Mouse (Mus musculus) hindbrain, embryonic 12.5 days (tissue): ENCODE data around the gene Fstl1. TPM values are rescaled to one million over a fixed set of nuclear protein-coding genes. Genes with fewer than 3 reads are reported as not detected.

Experiments used
- ATAC-seq: fragments of 200-750 bp; cut with Nextera tagmentation; 2 replicates; pipeline ENCODE4 v1.8.0; 2017; ENCODE audit warnings: moderate TSS enrichment; ENCODE audit not compliant: low FRiP score
- H3K27ac ChIP-seq: fragments of 300-500 bp; sonication (generic); 2 replicates; pipeline ENCODE4 v1.5.1; 2016; ENCODE audit warnings: mild to moderate bottlenecking
- H3K27me3 ChIP-seq: fragments of 300-500 bp; sonication (generic); 2 replicates; pipeline ENCODE4 v1.6.1; 2016; ENCODE audit warnings: mild to moderate bottlenecking
- H3K36me3 ChIP-seq: fragments of 300-500 bp; sonication (generic); 2 replicates; pipeline ENCODE4 v1.6.1; 2016; ENCODE audit warnings: mild to moderate bottlenecking
- H3K4me1 ChIP-seq: fragments of 300-500 bp; sonication (generic); 2 replicates; pipeline ENCODE4 v1.6.1; 2016
- H3K4me2 ChIP-seq: fragments of 300-500 bp; sonication (generic); replicated peaks from 2 replicates; pipeline ENCODE4 v1.6.1; 2016; ENCODE audit warnings: mild to moderate bottlenecking
- H3K4me3 ChIP-seq: fragments of 300-500 bp; sonication (generic); 2 replicates; pipeline ENCODE4 v1.5.1; 2016; ENCODE audit warnings: mild to moderate bottlenecking
- H3K9ac ChIP-seq: fragments of 300-500 bp; sonication (generic); 2 replicates; pipeline ENCODE4 v1.6.1; 2016; ENCODE audit warnings: mild to moderate bottlenecking, moderate library complexity
- H3K9me3 ChIP-seq: fragments of 300-500 bp; sonication (generic); replicated peaks from 2 replicates; pipeline ENCODE4 v1.6.1; 2016; ENCODE audit warnings: mild to moderate bottlenecking
- WGBS: fragments of 180-500 bp; shearing (Covaris S2); methylation state at CpG from one replicate; pipeline ENCODE4 v1.1.7; 2016; 5-methylcytosine and 5-hydroxymethylcytosine counted together
- polyA plus RNA-seq: library from polyadenylated mRNA; unstranded; fragments of >200 nt; fragmentation: Nextera tagmentation; extraction: Ambion mirVana; gene quantifications from 2 replicates; pipeline ENCODE4 v1.2.1, GENCODE M21; 2016

Gene Fstl1
- polyA plus RNA-seq, 1 experiment from 2014 or later = 328 TPM

GRCm38 (mm10) chr16:37757223-37757622, 19.4 kb upstream of the Fstl1 start:
- Histone ChIP-seq H3K27me3 (no peaks in the 10 kb centered on the region), H3K9ac (no peak overlapping the region), H3K9me3 (no peaks in the 10 kb centered on the region), H3K27ac (no peak overlapping the region), H3K4me1 (peaks cover 8% of the 10 kb centered on the region; the same call in 1 of the 2 replicates), H3K36me3 (no peaks in the 10 kb centered on the region), H3K4me3 (no peak overlapping the region), H3K4me2 (no peak overlapping the region)
- 85% methylated on average over 2 of the region's 2 CpGs for WGBS
- ATAC-seq = no peak

- peaks cover 6% of the 10 kb centered on the region; the same call in 1 of the 2 replicates for H3K4me1 ChIP-seq
- H3K9me3 ChIP-seq = no peaks in the 10 kb centered on the region
- no peak overlapping the region for H3K27ac ChIP-seq
- no peak overlapping the region for H3K9ac ChIP-seq
- no peak for ATAC-seq
- H3K4me3 ChIP-seq = no peak overlapping the region
- no peak overlapping the region for H3K4me2 ChIP-seq
- no peaks in the 10 kb centered on the region for H3K27me3 ChIP-seq
- H3K36me3 ChIP-seq = no peaks in the 10 kb centered on the region
- WGBS = 30% methylated on average over 5 of the region's 5 CpGs
These were observed 12.9 kb upstream of the Fstl1 start for GRCm38 (mm10) chr16:37763797-37764196.

- peaks cover 21% of the 10 kb centered on the region for H3K4me1 ChIP-seq
- no peaks in the 10 kb centered on the region for H3K27me3 ChIP-seq
- 0 out of 2 replicates have a peak, but pooled peaks cover 4% of the 10 kb centered on the region for H3K36me3 ChIP-seq
- WGBS = 31% methylated on average over 14 of the region's 14 CpGs
- peak overlapping the region; percentile 74 for H3K4me3 ChIP-seq
- peak overlapping the region; percentile 57 for H3K4me2 ChIP-seq
- ATAC-seq = peak; percentile 48
- no peaks in the 10 kb centered on the region for H3K9me3 ChIP-seq
- peak overlapping the region; percentile 42; the same call in 1 of the 2 replicates for H3K27ac ChIP-seq
- peak overlapping the region; percentile 79 for H3K9ac ChIP-seq
These were observed 360 bp upstream of the Fstl1 start for GRCm38 (mm10) chr16:37776166-37776859.

GRCm38 (mm10) chr16:37777796-37778475, 1.3 kb downstream of the Fstl1 start:
- 18% methylated on average over 4 of the region's 4 CpGs for WGBS
- H3K27ac ChIP-seq = no peak overlapping the region
- ATAC-seq = no peak

GRCm38 (mm10) chr16:37778529-37778928, 1.9 kb downstream of the Fstl1 start:
- Histone ChIP-seq H3K27ac (no peak overlapping the region), H3K4me1 (peaks cover 21% of the 10 kb centered on the region), H3K9ac (no peak overlapping the region), H3K4me3 (peak overlapping the region; percentile 74), H3K4me2 (peak overlapping the region; percentile 57), H3K9me3 (no peaks in the 10 kb centered on the region), H3K36me3 (peaks cover 8% of the 10 kb centered on the region; the same call in 1 of the 2 replicates), H3K27me3 (no peaks in the 10 kb centered on the region)
- WGBS = 51% methylated on average over 5 of the region's 5 CpGs
- ATAC-seq = no peak

More at GRCm38 (mm10) chr16:37777796-37778475, 1.3 kb downstream of the Fstl1 start:
- peak overlapping the region; percentile 74 for H3K4me3 ChIP-seq
- no peaks in the 10 kb centered on the region for H3K9me3 ChIP-seq
- H3K4me2 ChIP-seq = peak overlapping the region; percentile 57
- no peaks in the 10 kb centered on the region for H3K27me3 ChIP-seq
- peaks cover 21% of the 10 kb centered on the region for H3K4me1 ChIP-seq
- peaks cover 8% of the 10 kb centered on the region; the same call in 1 of the 2 replicates for H3K36me3 ChIP-seq
- peak overlapping the region; percentile 79 for H3K9ac ChIP-seq

- Histone ChIP-seq H3K27ac (no peak overlapping the region; the same call in 1 of the 2 replicates), H3K27me3 (no peaks in the 10 kb centered on the region), H3K4me1 (peaks cover 21% of the 10 kb centered on the region), H3K4me2 (peak overlapping the region; percentile 57), H3K4me3 (no peak overlapping the region), H3K9ac (no peak overlapping the region), H3K9me3 (no peaks in the 10 kb centered on the region), H3K36me3 (peaks cover 8% of the 10 kb centered on the region; the same call in 1 of the 2 replicates)
- WGBS = 80% methylated on average over 7 of the region's 7 CpGs
- no peak for ATAC-seq
These were observed 3.1 kb downstream of the Fstl1 start for GRCm38 (mm10) chr16:37779651-37780280.

- H3K27me3 ChIP-seq = no peaks in the 10 kb centered on the region
- peaks cover 8% of the 10 kb centered on the region; the same call in 1 of the 2 replicates for H3K36me3 ChIP-seq
- 61% methylated on average over 1 of the region's 1 CpGs for WGBS
- peaks cover 23% of the 10 kb centered on the region for H3K4me1 ChIP-seq
- H3K4me3 ChIP-seq = no peak overlapping the region
- 0 out of 2 replicates have a peak overlapping the region, but pooled peaks have one; percentile 6 for H3K4me2 ChIP-seq
- peak overlapping the region; percentile 12; the same call in 1 of the 2 replicates for H3K27ac ChIP-seq
- H3K9ac ChIP-seq = no peak overlapping the region
- H3K9me3 ChIP-seq = no peaks in the 10 kb centered on the region
- no peak for ATAC-seq
These were observed 3.7 kb downstream of the Fstl1 start for GRCm38 (mm10) chr16:37780386-37780785.

- peak overlapping the region; percentile 35; the same call in 1 of the 2 replicates for H3K27ac ChIP-seq
- WGBS = 61% methylated on average over 3 of the region's 3 CpGs
- ATAC-seq = no peak
These were observed 4.2 kb downstream of the Fstl1 start for GRCm38 (mm10) chr16:37780911-37781310.

GRCm38 (mm10) chr16:37784526-37784925, 7.9 kb downstream of the Fstl1 start:
- Histone ChIP-seq H3K4me2 (no peak overlapping the region), H3K27ac (no peak overlapping the region), H3K4me1 (peaks cover 55% of the 10 kb centered on the region), H3K36me3 (peaks cover 8% of the 10 kb centered on the region; the same call in 1 of the 2 replicates), H3K27me3 (no peaks in the 10 kb centered on the region), H3K9me3 (no peaks in the 10 kb centered on the region), H3K9ac (no peak overlapping the region), H3K4me3 (no peak overlapping the region)
- WGBS = 76% methylated on average over 3 of the region's 3 CpGs
- no peak for ATAC-seq

More at GRCm38 (mm10) chr16:37780911-37781310, 4.2 kb downstream of the Fstl1 start:
- no peaks in the 10 kb centered on the region for H3K27me3 ChIP-seq
- peaks cover 28% of the 10 kb centered on the region for H3K4me1 ChIP-seq
- no peak overlapping the region for H3K9ac ChIP-seq
- no peaks in the 10 kb centered on the region for H3K9me3 ChIP-seq
- H3K4me3 ChIP-seq = no peak overlapping the region
- H3K36me3 ChIP-seq = peaks cover 8% of the 10 kb centered on the region; the same call in 1 of the 2 replicates
- H3K4me2 ChIP-seq = no peak overlapping the region

GRCm38 (mm10) chr16:37787558-37788194, 11.0 kb downstream of the Fstl1 start:
- 44% methylated on average over 9 of the region's 9 CpGs for WGBS
- Histone ChIP-seq H3K4me2 (peak overlapping the region; percentile 25), H3K9ac (0 out of 2 replicates have a peak overlapping the region, but pooled peaks have one; percentile 35), H3K27me3 (no peaks in the 10 kb centered on the region), H3K36me3 (peaks cover 5% of the 10 kb centered on the region; the same call in 1 of the 2 replicates), H3K9me3 (no peaks in the 10 kb centered on the region), H3K4me1 (peaks cover 49% of the 10 kb centered on the region), H3K4me3 (no peak overlapping the region), H3K27ac (peak overlapping the region; percentile 87)
- peak; percentile 43 for ATAC-seq

GRCm38 (mm10) chr16:37788367-37789014, 11.8 kb downstream of the Fstl1 start:
- H3K9ac ChIP-seq = no peak overlapping the region
- H3K4me2 ChIP-seq = peak overlapping the region; percentile 25
- no peak overlapping the region for H3K4me3 ChIP-seq

More at GRCm38 (mm10) chr16:37788367-37789014, 11.8 kb downstream of the Fstl1 start:
- H3K27ac ChIP-seq = peak overlapping the region; percentile 87
- peak; percentile 92 for ATAC-seq
- no peaks in the 10 kb centered on the region for H3K9me3 ChIP-seq
- no peaks in the 10 kb centered on the region for H3K27me3 ChIP-seq
- peaks cover 3% of the 10 kb centered on the region; the same call in 1 of the 2 replicates for H3K36me3 ChIP-seq
- 27% methylated on average over 12 of the region's 12 CpGs for WGBS
- peaks cover 49% of the 10 kb centered on the region for H3K4me1 ChIP-seq
